Mouse (Mus musculus): ENCODE measurements around the gene Samhd1. TPM values are rescaled to one million over a fixed set of nuclear protein-coding genes. Genes with fewer than 3 reads are reported as not detected.

Samhd1 gene
- polyA plus RNA-seq (2012; rRNA removed) = 120 and 145 TPM in 2 replicates

- H3K27me3 ChIP-seq (ENCODE audit: control insufficient read depth, insufficient read depth, low read length) = no peaks in the 10 kb centered on the region
- peaks cover 24% of the 10 kb centered on the region; the same call in 1 of the 2 replicates for H3K4me1 ChIP-seq (ENCODE audit: control insufficient read depth, insufficient read depth, insufficient read length)
- peaks cover 1% of the 10 kb centered on the region; the same call in 1 of the 2 replicates for H3K36me3 ChIP-seq (ENCODE audit: control insufficient read depth, insufficient read depth, low read length)
- no peak for TF ChIP-seq CTCF (IDR thresholded peaks at IDR 0.05; ENCODE audit: extremely low read depth, insufficient read depth, insufficient read length, insufficient replicate concordance)
- TF ChIP-seq POLR2A (IDR thresholded peaks at IDR 0.05; ENCODE audit: low read depth, low read length) = peak; percentile 93
- peak within 1 kb of the TSS; percentile 83 for H3K4me3 ChIP-seq (ENCODE audit: extremely low read depth, insufficient read depth, insufficient read length)
- DNase-seq (ENCODE audit: low read depth in 1 of 2, low spot score in 2 of 2) = peak; percentile 92 to 98
- H3K27ac ChIP-seq (ENCODE audit: insufficient read depth, low read length) = peak within 1 kb of the TSS; percentile 96
- under 1% methylated on average over 32 of the region's 32 CpGs for WGBS
These were observed at the start of gene Samhd1 for GRCm38 (mm10) chr2:157135014-157135413. Gene Samhd1 (minus strand): TSS chr2:157135265.

GRCm38 (mm10) chr2:157178167-157178566 lies 43.1 kb upstream of the Samhd1 start:
- TF ChIP-seq POLR2A (IDR thresholded peaks at IDR 0.05; ENCODE audit: low read depth, low read length) (no peak), CTCF (IDR thresholded peaks at IDR 0.05; ENCODE audit: extremely low read depth, insufficient read depth, insufficient read length, insufficient replicate concordance) (no peak)
- Histone ChIP-seq H3K4me3 (ENCODE audit: extremely low read depth, insufficient read depth, insufficient read length) (no peak overlapping the region), H3K27me3 (ENCODE audit: control insufficient read depth, insufficient read depth, low read length) (no peaks in the 10 kb centered on the region), H3K27ac (ENCODE audit: insufficient read depth, low read length) (no peak overlapping the region), H3K36me3 (ENCODE audit: control insufficient read depth, insufficient read depth, low read length) (peaks cover 16% of the 10 kb centered on the region), H3K4me1 (ENCODE audit: control insufficient read depth, insufficient read depth, insufficient read length) (no peaks in the 10 kb centered on the region)
- WGBS = 88% methylated on average over 6 of the region's 6 CpGs
- DNase-seq (ENCODE audit: low read depth in 1 of 2, low spot score in 2 of 2) = no peak

GRCm38 (mm10) chr2:157176248-157176647 lies 41.2 kb upstream of the Samhd1 start:
- Histone ChIP-seq H3K36me3 (ENCODE audit: control insufficient read depth, insufficient read depth, low read length) (peaks cover 19% of the 10 kb centered on the region), H3K4me3 (ENCODE audit: extremely low read depth, insufficient read depth, insufficient read length) (no peak overlapping the region), H3K27ac (ENCODE audit: insufficient read depth, low read length) (no peak overlapping the region), H3K4me1 (ENCODE audit: control insufficient read depth, insufficient read depth, insufficient read length) (no peaks in the 10 kb centered on the region), H3K27me3 (ENCODE audit: control insufficient read depth, insufficient read depth, low read length) (no peaks in the 10 kb centered on the region)
- WGBS = 90% methylated on average over 3 of the region's 3 CpGs
- TF ChIP-seq CTCF (IDR thresholded peaks at IDR 0.05; ENCODE audit: extremely low read depth, insufficient read depth, insufficient read length, insufficient replicate concordance) = no peak
- no peak for DNase-seq (ENCODE audit: low read depth in 1 of 2, low spot score in 2 of 2)

GRCm38 (mm10) chr2:157174416-157174815 lies 39.4 kb upstream of the Samhd1 start:
- 88% methylated on average over 5 of the region's 5 CpGs for WGBS
- no peaks in the 10 kb centered on the region for H3K27me3 ChIP-seq (ENCODE audit: control insufficient read depth, insufficient read depth, low read length)
- H3K36me3 ChIP-seq (ENCODE audit: control insufficient read depth, insufficient read depth, low read length) = peaks cover 19% of the 10 kb centered on the region
- TF ChIP-seq POLR2A (IDR thresholded peaks at IDR 0.05; ENCODE audit: low read depth, low read length) = no peak
- TF ChIP-seq CTCF (IDR thresholded peaks at IDR 0.05; ENCODE audit: extremely low read depth, insufficient read depth, insufficient read length, insufficient replicate concordance) = no peak
- H3K4me1 ChIP-seq (ENCODE audit: control insufficient read depth, insufficient read depth, insufficient read length) = no peaks in the 10 kb centered on the region
- no peak overlapping the region for H3K27ac ChIP-seq (ENCODE audit: insufficient read depth, low read length)
- H3K4me3 ChIP-seq (ENCODE audit: extremely low read depth, insufficient read depth, insufficient read length) = no peak overlapping the region
- DNase-seq (ENCODE audit: low read depth in 1 of 2, low spot score in 2 of 2) = no peak

- no peak for DNase-seq (ENCODE audit: low read depth in 1 of 2, low spot score in 2 of 2)
These were observed 38.5 kb upstream of the Samhd1 start for GRCm38 (mm10) chr2:157173555-157173954.

GRCm38 (mm10) chr2:157172984-157173383 lies 37.9 kb upstream of the Samhd1 start:
- Histone ChIP-seq H3K4me1 (ENCODE audit: control insufficient read depth, insufficient read depth, insufficient read length) (no peaks in the 10 kb centered on the region), H3K27ac (ENCODE audit: insufficient read depth, low read length) (no peak overlapping the region), H3K4me3 (ENCODE audit: extremely low read depth, insufficient read depth, insufficient read length) (no peak overlapping the region), H3K27me3 (ENCODE audit: control insufficient read depth, insufficient read depth, low read length) (no peaks in the 10 kb centered on the region), H3K36me3 (ENCODE audit: control insufficient read depth, insufficient read depth, low read length) (peaks cover 23% of the 10 kb centered on the region)
- 95% methylated on average over 6 of the region's 6 CpGs for WGBS
- no peak for DNase-seq (ENCODE audit: low read depth in 1 of 2, low spot score in 2 of 2)
- no peak for TF ChIP-seq CTCF (IDR thresholded peaks at IDR 0.05; ENCODE audit: extremely low read depth, insufficient read depth, insufficient read length, insufficient replicate concordance)
- no peak for TF ChIP-seq POLR2A (IDR thresholded peaks at IDR 0.05; ENCODE audit: low read depth, low read length)

More at GRCm38 (mm10) chr2:157173555-157173954, 38.5 kb upstream of the Samhd1 start:
- Histone ChIP-seq H3K4me3 (ENCODE audit: extremely low read depth, insufficient read depth, insufficient read length) (no peak overlapping the region), H3K27ac (ENCODE audit: insufficient read depth, low read length) (no peak overlapping the region), H3K36me3 (ENCODE audit: control insufficient read depth, insufficient read depth, low read length) (peaks cover 21% of the 10 kb centered on the region), H3K4me1 (ENCODE audit: control insufficient read depth, insufficient read depth, insufficient read length) (no peaks in the 10 kb centered on the region), H3K27me3 (ENCODE audit: control insufficient read depth, insufficient read depth, low read length) (no peaks in the 10 kb centered on the region)
- over 99% methylated on average over 6 of the region's 6 CpGs for WGBS
- TF ChIP-seq CTCF (IDR thresholded peaks at IDR 0.05; ENCODE audit: extremely low read depth, insufficient read depth, insufficient read length, insufficient replicate concordance) (no peak), POLR2A (IDR thresholded peaks at IDR 0.05; ENCODE audit: low read depth, low read length) (no peak)

- no peak for DNase-seq (ENCODE audit: low read depth in 1 of 2, low spot score in 2 of 2)
- no peaks in the 10 kb centered on the region for H3K27me3 ChIP-seq (ENCODE audit: control insufficient read depth, insufficient read depth, low read length)
- peaks cover 22% of the 10 kb centered on the region for H3K36me3 ChIP-seq (ENCODE audit: control insufficient read depth, insufficient read depth, low read length)
- H3K4me3 ChIP-seq (ENCODE audit: extremely low read depth, insufficient read depth, insufficient read length) = no peak overlapping the region
- TF ChIP-seq POLR2A (IDR thresholded peaks at IDR 0.05; ENCODE audit: low read depth, low read length) = no peak
- TF ChIP-seq CTCF (IDR thresholded peaks at IDR 0.05; ENCODE audit: extremely low read depth, insufficient read depth, insufficient read length, insufficient replicate concordance) = no peak
- WGBS = 94% methylated on average over 6 of the region's 6 CpGs
- H3K4me1 ChIP-seq (ENCODE audit: control insufficient read depth, insufficient read depth, insufficient read length) = no peaks in the 10 kb centered on the region
- H3K27ac ChIP-seq (ENCODE audit: insufficient read depth, low read length) = no peak overlapping the region
These were observed 35.6 kb upstream of the Samhd1 start for GRCm38 (mm10) chr2:157170626-157171025.

Measured in spleen, adult 2 months (tissue).